Mouse (Mus musculus) midbrain, embryonic 14.5 days (tissue): ENCODE measurements around the gene Ppp2r1b. TPM values are rescaled to one million over a fixed set of nuclear protein-coding genes. Genes with fewer than 3 reads are reported as not detected.

Experiments
- ATAC-seq: fragments of 200-750 bp; cut with Nextera tagmentation; 2 replicates; pipeline ENCODE4 v1.8.0; 2017; ENCODE audit warnings: moderate number of reproducible peaks, moderate library complexity; ENCODE audit not compliant: low FRiP score, low TSS enrichment
- DNase-seq: peaks from one replicate; pipeline ENCODE4 v3.0.0-alpha.2; 2015
- H3K27ac ChIP-seq: fragments of 300-500 bp; sonication (generic); replicated peaks from 2 replicates; pipeline ENCODE4 v1.5.1; 2014; ENCODE audit warnings: mild to moderate bottlenecking, low read depth, low read length, moderate library complexity
- H3K27me3 ChIP-seq: fragments of 300-500 bp; sonication (generic); 2 replicates; pipeline ENCODE4 v1.6.1; 2014; ENCODE audit warnings: low read length, control low read depth, mixed read lengths; ENCODE audit not compliant: control insufficient read depth, insufficient read depth
- H3K36me3 ChIP-seq: fragments of 300-500 bp; sonication (generic); 2 replicates; pipeline ENCODE4 v1.6.1; 2014; ENCODE audit warnings: low read length, control low read depth; ENCODE audit not compliant: control insufficient read depth, insufficient read depth
- H3K4me1 ChIP-seq: fragments of 300-500 bp; sonication (generic); 2 replicates; pipeline ENCODE4 v1.6.1; 2014; ENCODE audit warnings: mild to moderate bottlenecking, antibody characterized with exemption, low read length, control low read depth; ENCODE audit not compliant: control insufficient read depth, insufficient read depth
- H3K4me2 ChIP-seq: fragments of 300-500 bp; sonication (generic); 2 replicates; pipeline ENCODE4 v1.6.1; 2014; ENCODE audit warnings: mild to moderate bottlenecking, low read length, moderate library complexity
- H3K4me3 ChIP-seq: fragments of 300-500 bp; sonication (generic); replicated peaks from 2 replicates; pipeline ENCODE4 v1.5.1; 2014; ENCODE audit warnings: low read depth, low read length
- H3K9ac ChIP-seq: fragments of 300-500 bp; sonication (generic); replicated peaks from 2 replicates; pipeline ENCODE4 v1.6.1; 2014; ENCODE audit warnings: mild to moderate bottlenecking, low read length, moderate library complexity
- H3K9me3 ChIP-seq: fragments of 300-500 bp; sonication (generic); 2 replicates; pipeline ENCODE4 v1.6.1; 2016; ENCODE audit warnings: low read length, control low read depth, mixed read lengths; ENCODE audit not compliant: control insufficient read depth
- whole genome bisulfite sequencing: fragments of 180-500 bp; shearing (Covaris S2); extraction: QIAGEN DNeasy Blood & Tissue Kit; methylation state at CpG from one replicate; pipeline ENCODE4 v1.1.7; 2014; 5-methylcytosine and 5-hydroxymethylcytosine counted together
- polyA plus RNA-seq: library from polyadenylated mRNA; unstranded; fragments of >200 nt; fragmentation: Nextera tagmentation; extraction: Ambion mirVana; gene quantifications from 2 replicates; pipeline ENCODE4 v1.2.1, GENCODE M21; 2014

The Ppp2r1b gene
- polyA plus RNA-seq: 31.3 and 47.8 TPM in 2 replicates

DNA sequence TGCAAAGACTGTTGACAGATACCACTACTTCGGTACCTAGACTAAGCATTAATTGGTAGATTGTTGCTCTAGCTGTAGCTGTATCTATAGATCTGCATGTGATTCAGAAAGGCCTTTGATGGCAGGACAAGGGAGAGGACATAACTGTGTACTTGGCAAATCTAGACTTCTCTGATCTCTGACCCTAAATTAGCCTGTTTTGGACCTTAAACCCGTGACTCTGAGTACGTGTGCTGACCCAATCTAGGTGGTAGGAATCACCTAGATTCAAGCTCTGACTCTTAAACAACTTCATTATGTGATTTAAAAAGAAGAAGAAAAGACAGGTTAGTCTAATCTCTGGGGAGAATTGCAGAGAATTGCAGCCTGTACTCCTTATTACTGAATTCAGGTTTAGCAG, at the start of gene Ppp2r1b:
Ppp2r1b (plus strand) TSS at position 221 of the 400 bp plus-strand sequence.
- 96% methylated on average over 3 of the region's 3 CpGs for WGBS
- peaks cover 25% of the 10 kb centered on the region for H3K36me3 ChIP-seq
- no peak within 1 kb of the TSS for H3K9ac ChIP-seq
- no peak within 1 kb of the TSS for H3K27ac ChIP-seq
- no peaks in the 10 kb centered on the region for H3K4me1 ChIP-seq
- DNase-seq (no peak), ATAC-seq (no peak)
- H3K27me3 ChIP-seq: no peaks in the 10 kb centered on the region
- no peak within 1 kb of the TSS for H3K4me2 ChIP-seq
- H3K9me3 ChIP-seq: no peaks in the 10 kb centered on the region
- no peak within 1 kb of the TSS for H3K4me3 ChIP-seq

DNA sequence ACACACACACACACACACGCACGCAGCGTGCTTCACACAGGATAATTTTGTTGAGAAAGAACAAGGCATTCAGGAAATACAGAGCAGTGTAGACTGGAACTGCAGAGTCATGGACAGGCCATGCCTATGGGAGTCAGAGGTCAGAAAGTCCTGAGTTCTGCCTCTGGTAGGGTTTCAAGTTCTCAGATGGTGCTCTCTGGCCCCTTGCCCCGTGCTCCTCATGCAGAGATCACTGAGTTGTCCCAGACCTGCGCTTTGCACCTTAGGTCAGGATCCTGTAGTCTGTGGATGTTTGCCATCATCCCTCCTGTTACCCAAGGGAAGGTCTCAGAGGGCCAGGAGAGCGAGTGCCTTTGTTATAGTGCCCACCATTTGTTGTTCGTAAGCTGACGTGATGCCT, 48.3 kb upstream of the Ppp2r1b start:
- H3K9ac ChIP-seq: no peak overlapping the region
- no peaks in the 10 kb centered on the region for H3K27me3 ChIP-seq
- 93% methylated on average over 8 of the region's 8 CpGs for WGBS
- H3K36me3 ChIP-seq: peaks cover 65% of the 10 kb centered on the region
- H3K4me1 ChIP-seq: no peaks in the 10 kb centered on the region
- no peak overlapping the region for H3K4me2 ChIP-seq
- no peak overlapping the region for H3K27ac ChIP-seq
- no peak overlapping the region for H3K4me3 ChIP-seq
- no peak for DNase-seq
- ATAC-seq: no peak
- H3K9me3 ChIP-seq: no peaks in the 10 kb centered on the region

DNA sequence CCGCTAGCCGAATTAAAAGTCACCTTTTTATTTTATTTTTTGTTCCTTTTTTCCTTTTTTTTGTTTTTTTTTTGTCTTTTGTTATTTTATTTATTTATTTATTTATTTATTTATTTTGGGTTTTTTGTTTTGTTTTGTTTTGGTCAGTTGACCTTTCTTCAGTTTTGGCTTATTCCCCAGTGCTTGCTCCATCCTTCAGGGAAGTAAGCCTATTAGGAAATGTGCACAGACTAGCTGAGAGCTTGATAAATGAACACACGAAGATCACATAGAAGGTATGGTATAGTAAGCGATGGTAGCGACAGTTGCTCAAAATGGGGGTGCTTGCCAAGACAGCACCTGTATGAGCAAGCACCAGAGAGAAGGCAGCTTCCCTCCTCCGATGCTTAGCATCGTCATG, 47.5 kb upstream of the Ppp2r1b start:
- H3K9me3 ChIP-seq: no peaks in the 10 kb centered on the region
- ATAC-seq: no peak
- peaks cover 65% of the 10 kb centered on the region for H3K36me3 ChIP-seq
- no peak overlapping the region for H3K9ac ChIP-seq
- DNase-seq: no peak
- no peaks in the 10 kb centered on the region for H3K27me3 ChIP-seq
- no peak overlapping the region for H3K27ac ChIP-seq
- H3K4me3 ChIP-seq: no peak overlapping the region
- H3K4me1 ChIP-seq: no peaks in the 10 kb centered on the region
- H3K4me2 ChIP-seq: no peak overlapping the region
- 95% methylated on average over 7 of the region's 7 CpGs for WGBS

DNA sequence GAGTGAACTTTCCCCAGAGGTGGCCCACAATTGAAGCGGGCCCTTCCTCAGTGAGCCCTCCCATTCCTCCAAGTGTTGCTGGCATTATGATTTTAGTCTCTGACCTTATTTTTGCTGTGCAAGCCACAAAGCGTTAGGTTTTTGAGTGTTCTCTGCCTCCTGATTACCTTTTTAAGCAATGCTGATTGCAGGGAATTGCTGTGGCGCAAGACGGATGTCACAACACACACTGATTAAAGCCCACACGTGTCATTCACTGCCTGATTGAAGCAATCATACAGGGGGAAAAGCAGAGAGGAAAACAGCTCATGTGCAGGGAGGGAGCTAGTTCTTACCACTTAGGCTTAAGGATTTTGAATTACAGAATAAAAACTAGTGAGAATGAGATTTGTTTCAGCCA, 46.7 kb upstream of the Ppp2r1b start:
- ATAC-seq: no peak
- no peak overlapping the region for H3K4me2 ChIP-seq
- H3K36me3 ChIP-seq: peaks cover 71% of the 10 kb centered on the region
- no peak overlapping the region for H3K9ac ChIP-seq
- WGBS: 88% methylated on average over 5 of the region's 5 CpGs
- no peak for DNase-seq
- H3K27ac ChIP-seq: no peak overlapping the region
- no peaks in the 10 kb centered on the region for H3K4me1 ChIP-seq
- no peaks in the 10 kb centered on the region for H3K27me3 ChIP-seq
- no peak overlapping the region for H3K4me3 ChIP-seq
- no peaks in the 10 kb centered on the region for H3K9me3 ChIP-seq

DNA sequence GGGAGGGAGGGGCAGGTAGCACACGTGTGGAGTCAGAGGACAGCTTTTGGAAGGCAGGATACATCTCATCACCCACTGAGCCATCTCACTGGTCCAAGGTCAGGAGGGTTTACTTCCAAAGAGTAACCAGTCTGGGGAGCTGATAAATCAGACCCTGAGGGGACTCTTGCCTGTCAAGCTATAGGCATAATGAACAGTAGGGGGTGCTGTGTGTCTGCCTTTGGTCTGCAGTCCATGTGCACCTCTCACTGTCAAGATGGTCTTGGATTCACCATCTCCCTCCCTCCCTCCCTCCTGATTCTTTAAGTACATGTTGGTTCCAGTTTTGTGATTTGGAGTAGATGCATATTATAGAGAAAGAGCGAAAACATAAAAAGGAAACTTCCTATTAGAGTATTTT, 44.1 kb upstream of the Ppp2r1b start:
- no peak for ATAC-seq

DNA sequence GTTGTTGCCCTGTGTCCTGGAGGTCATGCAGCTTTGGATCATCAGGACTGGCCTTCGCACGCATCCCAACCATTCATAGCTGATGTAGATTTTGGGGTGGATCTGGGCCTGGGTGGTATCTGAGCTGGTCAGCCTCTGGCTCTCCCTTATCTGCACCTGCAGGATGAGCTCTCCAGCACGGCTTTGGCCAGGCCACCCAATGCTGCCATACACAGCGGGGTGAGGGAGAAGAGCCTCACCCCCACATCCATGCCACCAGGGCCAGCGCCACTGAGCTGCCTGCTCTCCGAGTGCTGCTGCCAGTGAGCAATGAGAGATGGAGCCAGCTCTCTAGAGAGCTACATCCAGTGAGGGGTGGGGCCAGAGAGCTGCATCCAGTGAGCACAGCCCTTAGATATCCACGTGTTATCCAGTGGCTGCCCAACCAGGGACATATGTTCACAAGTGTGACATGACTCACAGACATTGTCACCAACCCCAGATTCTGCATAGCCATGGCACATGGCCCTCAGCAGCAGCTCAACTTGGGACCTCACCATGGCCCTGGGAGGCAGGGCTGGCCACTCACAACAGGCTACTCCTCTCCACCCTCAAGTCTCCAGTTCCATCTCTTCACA, 41.9 kb upstream of the Ppp2r1b start:
- Histone ChIP-seq H3K4me2 (no peak overlapping the region), H3K27me3 (no peaks in the 10 kb centered on the region), H3K4me1 (no peaks in the 10 kb centered on the region), H3K9me3 (no peaks in the 10 kb centered on the region), H3K27ac (no peak overlapping the region), H3K36me3 (peaks cover 85% of the 10 kb centered on the region), H3K9ac (no peak overlapping the region), H3K4me3 (no peak overlapping the region)
- no peak for ATAC-seq
- 92% methylated on average over 7 of the region's 7 CpGs for WGBS
- no peak for DNase-seq

More for the DNA sequence above, 44.1 kb upstream of the Ppp2r1b start:
- 67% methylated on average over 2 of the region's 2 CpGs for WGBS
- peaks cover 76% of the 10 kb centered on the region for H3K36me3 ChIP-seq
- H3K9ac ChIP-seq: no peak overlapping the region
- peak; percentile 70 for DNase-seq
- no peaks in the 10 kb centered on the region for H3K9me3 ChIP-seq
- H3K4me1 ChIP-seq: no peaks in the 10 kb centered on the region
- no peak overlapping the region for H3K4me3 ChIP-seq
- no peaks in the 10 kb centered on the region for H3K27me3 ChIP-seq
- no peak overlapping the region for H3K4me2 ChIP-seq
- H3K27ac ChIP-seq: no peak overlapping the region

DNA sequence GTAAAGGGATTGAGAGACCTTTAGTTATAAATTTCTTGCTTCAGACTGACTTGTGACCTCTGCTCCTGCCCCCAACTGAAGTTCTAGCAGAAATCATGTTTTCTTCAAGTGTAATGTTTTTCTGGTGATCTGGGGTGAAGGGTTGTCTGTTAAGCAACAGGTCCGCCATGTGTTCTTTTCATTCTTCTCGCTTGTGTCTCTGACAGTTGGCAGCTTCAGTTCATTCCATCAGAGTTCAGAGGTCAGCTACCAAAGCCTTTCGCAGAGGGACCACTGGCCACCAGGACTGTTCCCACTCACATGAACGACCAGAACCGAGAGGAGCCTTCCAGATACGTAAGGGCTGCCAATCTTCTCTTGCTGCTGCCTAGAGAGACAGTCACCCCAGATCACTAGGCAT, 36.6 kb upstream of the Ppp2r1b start:
- DNase-seq (no peak), ATAC-seq (no peak)
- Histone ChIP-seq H3K27me3 (no peaks in the 10 kb centered on the region), H3K27ac (no peak overlapping the region), H3K9ac (no peak overlapping the region), H3K4me1 (no peaks in the 10 kb centered on the region), H3K9me3 (no peaks in the 10 kb centered on the region), H3K4me3 (no peak overlapping the region), H3K36me3 (peaks cover 86% of the 10 kb centered on the region), H3K4me2 (no peak overlapping the region)
- 86% methylated on average over 6 of the region's 6 CpGs for WGBS

DNA sequence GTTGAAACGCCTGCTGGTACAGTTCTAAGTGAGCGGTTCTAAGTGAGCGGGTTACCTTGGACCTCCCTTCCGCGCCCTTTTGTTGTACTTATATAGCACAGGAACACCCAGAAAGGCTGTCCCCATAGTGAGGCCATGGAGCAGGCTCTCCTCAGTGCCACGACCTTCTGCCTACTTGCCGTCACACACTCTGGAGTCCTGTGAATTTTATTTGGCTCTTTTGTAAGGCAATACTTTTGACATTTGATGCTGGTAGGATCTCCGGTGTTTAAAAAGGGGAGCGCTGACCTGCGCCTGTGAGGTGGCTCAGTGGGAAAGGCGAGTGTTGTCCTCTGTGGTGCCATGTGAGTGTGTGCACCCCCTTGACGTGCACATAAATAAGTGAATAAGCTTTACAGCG, 36.0 kb upstream of the Ppp2r1b start:
- H3K9me3 ChIP-seq: no peaks in the 10 kb centered on the region
- DNase-seq: no peak
- H3K9ac ChIP-seq: no peak overlapping the region
- no peaks in the 10 kb centered on the region for H3K27me3 ChIP-seq
- H3K36me3 ChIP-seq: peaks cover 86% of the 10 kb centered on the region
- H3K4me2 ChIP-seq: no peak overlapping the region
- no peaks in the 10 kb centered on the region for H3K4me1 ChIP-seq
- WGBS: 94% methylated on average over 13 of the region's 13 CpGs
- ATAC-seq: no peak
- no peak overlapping the region for H3K27ac ChIP-seq
- no peak overlapping the region for H3K4me3 ChIP-seq

DNA sequence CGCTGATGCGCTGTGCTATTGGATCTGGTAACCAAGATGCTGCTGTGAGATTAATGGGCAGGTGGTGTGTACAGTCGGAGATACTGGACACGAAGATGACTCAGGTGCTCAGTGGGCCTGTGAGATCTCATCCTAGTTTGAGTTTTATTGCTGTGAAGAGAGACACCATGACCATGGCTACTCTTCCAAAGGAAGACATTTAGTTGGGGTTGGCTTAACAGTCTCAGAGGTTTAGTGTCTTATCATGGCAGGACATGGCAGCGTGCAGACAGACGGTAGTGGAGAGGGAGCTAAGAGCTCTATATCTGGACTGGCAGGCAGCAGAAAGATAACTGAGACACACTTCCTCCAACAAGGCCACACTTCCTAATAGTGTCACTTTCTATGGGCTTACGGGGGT, 33.9 kb upstream of the Ppp2r1b start:
- ATAC-seq (no peak), DNase-seq (no peak)
- Histone ChIP-seq H3K27ac (no peak overlapping the region), H3K4me1 (no peaks in the 10 kb centered on the region), H3K4me3 (no peak overlapping the region), H3K9me3 (no peaks in the 10 kb centered on the region), H3K27me3 (no peaks in the 10 kb centered on the region), H3K36me3 (peaks cover 72% of the 10 kb centered on the region), H3K4me2 (no peak overlapping the region), H3K9ac (no peak overlapping the region)
- 96% methylated on average over 7 of the region's 7 CpGs for WGBS
